Mouse (Mus musculus): Measurements from ENCODE around the gene Kat2a.

GRCm38 (mm10) chr11:100701301-100701700 lies 11.0 kb downstream of the Kat2a start:
- no peak for TF ChIP-seq POLR2A (IDR thresholded peaks at IDR 0.05; ENCODE audit: borderline replicate concordance, control insufficient read depth, low read depth, low read length)
- TF ChIP-seq CTCF (IDR thresholded peaks at IDR 0.05; ENCODE audit: control insufficient read depth, insufficient read depth, low read length), result no peak

Measured in bone marrow, adult 2 months (tissue).